Mouse (Mus musculus): ENCODE results near the gene Lrrk1. TPM values are rescaled to one million over a fixed set of nuclear protein-coding genes. Genes with fewer than 3 reads are reported as not detected.

Gene Lrrk1
- total and polyA plus RNA-seq, 3 experiments, result 7.8 to 11.0 (median 9.6) TPM

GRCm38 (mm10) chr7:66222621-66223091 lies 165.5 kb downstream of the Lrrk1 start:
- TF ChIP-seq POLR2A (IDR thresholded peaks at IDR 0.05; ENCODE audit: insufficient read depth, low read depth, low read length), result no peak
- no peak for TF ChIP-seq EP300 (IDR thresholded peaks at IDR 0.05; ENCODE audit: insufficient read depth, low read depth, low read length)
- TF ChIP-seq CTCF (IDR thresholded peaks at IDR 0.05), result no peak
- H3K36me3 ChIP-seq (ENCODE audit: control insufficient read depth, insufficient read depth, low read length), result no peaks in the 10 kb centered on the region
- H3K4me3 ChIP-seq, result no peak overlapping the region
- H3K4me1 ChIP-seq (ENCODE audit: control insufficient read depth, insufficient read depth, low read length), result peaks cover 4% of the 10 kb centered on the region
- H3K9ac ChIP-seq (ENCODE audit: low read depth, low read length), result no peak overlapping the region
- H3K27ac ChIP-seq, result no peak overlapping the region
- no peaks in the 10 kb centered on the region for H3K27me3 ChIP-seq (ENCODE audit: control insufficient read depth, insufficient read depth, low read length)
- DNase-seq, result no peak
- 59% methylated on average over 8 of the region's 8 CpGs for WGBS
- H3K79me2 ChIP-seq (replicated peaks; ENCODE audit: control insufficient read depth, insufficient read depth, low read length), result no peaks in the 10 kb centered on the region
- intact Hi-C loops (cut with DNase I), result no loop called here

GRCm38 (mm10) chr7:66219794-66220227 lies 168.3 kb downstream of the Lrrk1 start:
- Histone ChIP-seq H3K79me2 (replicated peaks; ENCODE audit: control insufficient read depth, insufficient read depth, low read length) (no peaks in the 10 kb centered on the region), H3K27me3 (ENCODE audit: control insufficient read depth, insufficient read depth, low read length) (no peaks in the 10 kb centered on the region), H3K4me1 (ENCODE audit: control insufficient read depth, insufficient read depth, low read length) (peaks cover 9% of the 10 kb centered on the region), H3K36me3 (ENCODE audit: control insufficient read depth, insufficient read depth, low read length) (no peaks in the 10 kb centered on the region), H3K27ac (no peak overlapping the region), H3K4me3 (no peak overlapping the region), H3K9ac (ENCODE audit: low read depth, low read length) (no peak overlapping the region)
- WGBS, result 89% methylated on average over 4 of the region's 4 CpGs
- no peak for DNase-seq
- intact Hi-C loops (cut with DNase I), result no loop called here
- TF ChIP-seq CTCF (IDR thresholded peaks at IDR 0.05) (no peak), POLR2A (IDR thresholded peaks at IDR 0.05; ENCODE audit: insufficient read depth, low read depth, low read length) (no peak), EP300 (IDR thresholded peaks at IDR 0.05; ENCODE audit: insufficient read depth, low read depth, low read length) (no peak)

- no peak for DNase-seq
- no peaks in the 10 kb centered on the region for H3K27me3 ChIP-seq (ENCODE audit: control insufficient read depth, insufficient read depth, low read length)
- intact Hi-C loops (cut with DNase I), result no loop called here
- H3K27ac ChIP-seq, result no peak overlapping the region; the same call in 1 of the 2 replicates
- no peak overlapping the region for H3K9ac ChIP-seq (ENCODE audit: low read depth, low read length)
- no peaks in the 10 kb centered on the region for H3K36me3 ChIP-seq (ENCODE audit: control insufficient read depth, insufficient read depth, low read length)
- WGBS, result 69% methylated on average over 4 of the region's 4 CpGs
- TF ChIP-seq CTCF (IDR thresholded peaks at IDR 0.05) (no peak), POLR2A (IDR thresholded peaks at IDR 0.05; ENCODE audit: insufficient read depth, low read depth, low read length) (no peak), EP300 (IDR thresholded peaks at IDR 0.05; ENCODE audit: insufficient read depth, low read depth, low read length) (no peak)
- H3K4me3 ChIP-seq, result no peak overlapping the region
- H3K79me2 ChIP-seq (replicated peaks; ENCODE audit: control insufficient read depth, insufficient read depth, low read length), result no peaks in the 10 kb centered on the region
- peaks cover 9% of the 10 kb centered on the region for H3K4me1 ChIP-seq (ENCODE audit: control insufficient read depth, insufficient read depth, low read length)
Observed at GRCm38 (mm10) chr7:66219028-66219793, 168.9 kb downstream of the Lrrk1 start.

- H3K9ac ChIP-seq (ENCODE audit: low read depth, low read length), result no peak overlapping the region
- no peaks in the 10 kb centered on the region for H3K27me3 ChIP-seq (ENCODE audit: control insufficient read depth, insufficient read depth, low read length)
- no peak overlapping the region for H3K4me3 ChIP-seq
- DNase-seq, result peak; percentile 64 to 78
- 23% methylated on average over 9 of the region's 9 CpGs for WGBS
- intact Hi-C loops (cut with DNase I), result no loop called here
- no peaks in the 10 kb centered on the region for H3K36me3 ChIP-seq (ENCODE audit: control insufficient read depth, insufficient read depth, low read length)
- H3K27ac ChIP-seq, result peak overlapping the region; percentile 43
- H3K79me2 ChIP-seq (replicated peaks; ENCODE audit: control insufficient read depth, insufficient read depth, low read length), result no peaks in the 10 kb centered on the region
- H3K4me1 ChIP-seq (ENCODE audit: control insufficient read depth, insufficient read depth, low read length), result peaks cover 9% of the 10 kb centered on the region
- TF ChIP-seq CTCF (IDR thresholded peaks at IDR 0.05), result no peak
- TF ChIP-seq POLR2A (IDR thresholded peaks at IDR 0.05; ENCODE audit: insufficient read depth, low read depth, low read length), result no peak
- no peak for TF ChIP-seq EP300 (IDR thresholded peaks at IDR 0.05; ENCODE audit: insufficient read depth, low read depth, low read length)
Observed at GRCm38 (mm10) chr7:66218193-66219014, 169.7 kb downstream of the Lrrk1 start.

GRCm38 (mm10) chr7:66217531-66218094 lies 170.5 kb downstream of the Lrrk1 start:
- Histone ChIP-seq H3K27me3 (ENCODE audit: control insufficient read depth, insufficient read depth, low read length) (no peaks in the 10 kb centered on the region), H3K4me3 (no peak overlapping the region), H3K79me2 (replicated peaks; ENCODE audit: control insufficient read depth, insufficient read depth, low read length) (no peaks in the 10 kb centered on the region), H3K36me3 (ENCODE audit: control insufficient read depth, insufficient read depth, low read length) (no peaks in the 10 kb centered on the region), H3K9ac (ENCODE audit: low read depth, low read length) (no peak overlapping the region), H3K27ac (peak overlapping the region; percentile 43), H3K4me1 (ENCODE audit: control insufficient read depth, insufficient read depth, low read length) (peaks cover 9% of the 10 kb centered on the region)
- intact Hi-C loops (cut with DNase I), result no loop called here
- TF ChIP-seq POLR2A (IDR thresholded peaks at IDR 0.05; ENCODE audit: insufficient read depth, low read depth, low read length), result no peak
- TF ChIP-seq EP300 (IDR thresholded peaks at IDR 0.05; ENCODE audit: insufficient read depth, low read depth, low read length), result no peak
- TF ChIP-seq CTCF (IDR thresholded peaks at IDR 0.05), result no peak
- DNase-seq, result no peak
- WGBS, result 54% methylated on average over 7 of the region's 7 CpGs
